Mouse (Mus musculus) thymus, postnatal 0 days (tissue): ENCODE measurements around the gene Ogn. TPM values are rescaled to one million over a fixed set of nuclear protein-coding genes. Genes with fewer than 3 reads are reported as not detected.

Source experiments
- DNase-seq: peaks from one replicate; pipeline ENCODE4 v3.0.0-alpha.2; 2015; ENCODE audit warnings: low spot score
- polyA plus RNA-seq: library from polyadenylated mRNA; unstranded; fragments of >200 nt; fragmentation: Nextera tagmentation; extraction: Ambion mirVana; gene quantifications from 2 replicates; pipeline ENCODE4 v1.2.1, GENCODE M21; 2015

Ogn gene
- polyA plus RNA-seq, 1 experiment from 2014 or later: 4.4 TPM

GRCm38 (mm10) chr13:49644731-49645529 is 37.1 kb downstream of the Ogn start:
- DNase-seq: peak; percentile 27

- no peak for DNase-seq
These were observed 38.2 kb downstream of the Ogn start for GRCm38 (mm10) chr13:49646019-49646418.

- DNase-seq: no peak
These were observed 43.3 kb downstream of the Ogn start for GRCm38 (mm10) chr13:49651136-49651535.

GRCm38 (mm10) chr13:49651781-49652351 is 44.0 kb downstream of the Ogn start:
- peak; percentile 2 for DNase-seq

- DNase-seq: peak; percentile 100
These were observed 44.8 kb downstream of the Ogn start, which contains the start of the genes Cenpp and Nol8 for GRCm38 (mm10) chr13:49652481-49653179. TSS of gene Cenpp (minus strand) at chr13:49652785. TSS of gene Nol8 (plus strand) at chr13:49653078.

- no peak for DNase-seq
These were observed 45.3 kb downstream of the Ogn start for GRCm38 (mm10) chr13:49653180-49653541.

Other genes with a start within 250 kb of the Ogn start
- gene Ippk, start 186.8 kb upstream of the Ogn start, polyA plus RNA-seq: 13.5 and 15.2 TPM in 2 replicates
- 0.77 and 1.4 TPM in 2 replicates for gene Tes3-ps, start 114.7 kb upstream of the Ogn start, polyA plus RNA-seq
- gene Ecm2, start 103.2 kb upstream of the Ogn start, polyA plus RNA-seq: 0.60 and 0.79 TPM in 2 replicates
- 9.4 and 9.6 TPM in 2 replicates for gene Aspn, start 63.6 kb upstream of the Ogn start, polyA plus RNA-seq
- 0.45 and 0.73 TPM in 2 replicates for gene Omd, start 25.6 kb upstream of the Ogn start, polyA plus RNA-seq
- 38.7 and 41.2 TPM in 2 replicates for gene Cenpp, start 44.7 kb downstream of the Ogn start, polyA plus RNA-seq
- gene Nol8, start 45.0 kb downstream of the Ogn start, polyA plus RNA-seq: 28.6 and 29.6 TPM in 2 replicates
- gene Iars, start 74.1 kb downstream of the Ogn start, polyA plus RNA-seq: 32.1 and 37.2 TPM in 2 replicates
- gene Gm30302, start 191.0 kb downstream of the Ogn start, polyA plus RNA-seq: not detected in 2 replicates